Mouse (Mus musculus) right cerebral cortex, postnatal 36 days (tissue): ENCODE results near the gene Wfdc13.

Source experiments
- DNase-seq, 2 experiments: peaks; one replicate each; pipeline ENCODE4 v3.0.0; 2022; ENCODE audit warnings: low spot score in 2 of 2, mixed read lengths in 1 of 2

Gene Wfdc13

DNA sequence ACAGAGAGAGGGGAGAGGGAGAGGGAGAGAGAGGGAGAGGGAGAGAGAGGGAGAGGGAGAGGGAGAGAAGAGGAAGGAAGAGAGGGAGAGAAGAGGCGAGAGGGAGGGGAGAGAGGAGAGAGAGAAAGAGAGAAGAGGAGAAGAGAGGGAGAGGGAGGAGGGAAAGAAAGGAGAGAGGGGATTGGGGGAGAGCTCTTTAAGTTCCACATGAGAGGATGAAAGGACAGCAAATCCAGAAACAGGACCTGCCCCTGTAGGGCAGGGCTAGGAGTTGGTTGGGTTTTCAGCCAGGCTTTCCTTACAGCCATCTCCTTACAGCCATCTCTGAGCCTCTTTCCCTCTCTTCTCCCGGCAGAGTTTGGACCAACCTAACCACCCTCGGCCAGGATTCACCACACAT is at the start of gene Wfdc13:
TSS of gene Wfdc13 (plus strand) at position 301 of the 400 bp plus-strand sequence.
- DNase-seq = no peak

DNA sequence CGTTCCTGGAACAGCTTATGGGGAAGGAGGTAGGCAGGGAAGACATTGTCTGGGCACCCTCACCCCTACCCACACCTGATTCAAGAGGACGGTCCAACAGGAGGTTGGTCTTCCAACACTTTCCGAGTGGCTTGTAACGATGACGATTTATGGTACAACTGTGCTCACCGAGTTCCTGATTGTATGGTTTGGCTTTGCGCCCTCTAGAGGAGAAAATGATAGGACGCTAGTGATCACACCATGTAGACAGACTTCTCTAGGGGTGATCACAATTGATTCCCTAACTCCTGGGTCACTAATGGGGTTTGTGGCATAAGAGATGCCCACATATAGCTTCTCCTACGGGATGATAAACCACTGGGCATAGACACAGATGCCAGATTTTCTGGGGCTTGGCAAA is 49.6 kb upstream of the Wfdc13 start:
- DNase-seq = no peak

DNA sequence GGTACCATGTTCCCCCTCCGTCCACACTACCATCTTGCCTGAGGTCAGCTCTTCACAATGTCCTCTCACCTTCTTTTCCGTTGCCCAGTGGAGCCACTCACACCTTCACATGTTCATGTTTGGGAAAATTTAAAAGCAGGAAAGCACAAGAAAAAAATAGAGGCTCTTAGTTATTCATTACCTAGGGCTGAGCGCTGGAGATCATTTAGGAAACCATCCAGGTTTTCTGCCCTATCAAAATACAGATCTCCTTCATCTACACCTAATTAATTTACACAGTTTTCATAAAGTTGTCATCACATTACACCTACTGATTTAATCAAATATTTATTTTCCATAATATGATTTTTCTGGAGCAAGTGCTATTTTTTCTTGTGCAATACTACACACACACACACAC is 46.2 kb upstream of the Wfdc13 start, which contains the start of gene Wfdc16:
TSS of gene Wfdc16 (minus strand) at position 101 of the 400 bp plus-strand sequence.
- DNase-seq = no peak

DNA sequence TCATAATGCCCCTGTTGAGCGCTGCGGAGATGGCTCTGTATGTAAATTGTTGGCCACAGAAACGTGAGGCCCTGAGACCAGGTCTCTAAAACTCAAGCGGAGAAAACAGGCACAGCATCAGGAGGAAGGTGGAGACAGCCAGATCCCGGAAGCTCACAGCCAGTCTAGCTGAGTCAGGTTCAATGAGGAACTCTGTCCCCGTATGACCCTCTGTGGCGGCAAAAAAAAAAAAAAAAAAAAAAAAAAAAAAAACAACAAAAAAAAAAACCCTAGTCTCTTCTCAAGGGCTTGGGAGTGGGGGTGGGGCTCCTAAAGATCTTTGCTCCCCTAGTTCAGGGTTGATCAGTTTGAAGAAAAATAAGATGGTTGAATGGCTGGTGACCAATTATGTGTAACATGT is 43.8 kb upstream of the Wfdc13 start:
- no peak for DNase-seq

DNA sequence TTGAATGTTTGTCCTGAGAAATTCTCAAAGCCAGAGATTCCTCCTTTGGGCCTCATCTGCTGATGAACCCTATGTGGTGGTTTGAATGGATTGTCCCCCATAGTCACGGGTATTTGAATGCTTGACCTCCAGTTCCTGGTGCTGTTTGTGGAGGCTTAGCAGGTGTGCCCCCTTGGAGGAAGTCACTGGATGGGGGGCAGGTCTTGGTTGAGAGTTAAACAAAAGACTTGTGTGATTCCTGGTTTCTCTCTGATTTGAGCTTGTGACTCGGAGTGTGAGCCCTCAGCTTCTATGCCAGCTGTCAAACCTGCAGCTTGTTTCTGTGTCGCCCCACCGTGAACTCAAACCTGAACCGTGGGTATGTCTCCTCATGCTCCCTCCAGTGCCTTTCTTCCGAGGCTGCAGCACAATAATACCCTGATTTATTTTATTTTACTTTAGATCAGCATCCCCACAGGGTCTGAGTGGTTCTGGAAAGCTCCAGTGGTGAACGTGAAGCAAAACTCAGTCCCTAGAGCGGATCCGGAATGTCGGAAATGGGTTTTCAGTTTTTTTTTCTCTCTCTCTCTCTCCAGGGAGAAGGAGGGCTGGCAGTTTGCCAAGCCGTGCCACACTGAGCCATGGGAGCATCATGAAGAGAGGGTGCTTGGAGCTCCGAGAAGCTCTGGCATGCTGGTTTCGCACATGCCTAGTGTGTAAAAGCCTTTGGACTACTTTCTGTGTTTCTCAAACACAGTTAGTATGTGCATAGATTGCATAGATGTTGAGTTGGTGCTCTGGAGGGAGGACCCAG is 42.8 kb upstream of the Wfdc13 start:
- DNase-seq = no peak

DNA sequence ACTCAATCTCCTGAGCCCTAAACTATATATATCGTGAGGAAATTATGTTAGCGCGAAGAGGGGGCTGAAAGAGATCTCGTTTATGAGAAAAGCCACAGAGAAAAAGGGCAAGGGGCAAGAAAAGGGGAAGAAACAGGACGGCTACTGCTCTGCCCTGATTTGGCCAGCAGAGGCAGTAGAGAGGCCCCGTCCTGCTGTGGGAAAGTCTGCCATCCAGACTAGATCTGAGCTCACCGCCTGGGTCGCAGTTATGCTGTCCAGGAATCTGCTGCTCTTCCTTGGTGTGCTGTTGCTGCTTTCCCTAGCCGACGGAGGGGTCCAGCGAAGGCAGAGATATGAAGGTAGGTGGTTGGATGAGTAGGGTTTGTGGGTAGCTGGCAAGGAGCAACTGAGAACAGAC is 29.0 kb upstream of the Wfdc13 start, which contains the start of gene Wfdc10:
TSS of gene Wfdc10 (plus strand) at position 189 of the 400 bp plus-strand sequence.
- DNase-seq = no peak

DNA sequence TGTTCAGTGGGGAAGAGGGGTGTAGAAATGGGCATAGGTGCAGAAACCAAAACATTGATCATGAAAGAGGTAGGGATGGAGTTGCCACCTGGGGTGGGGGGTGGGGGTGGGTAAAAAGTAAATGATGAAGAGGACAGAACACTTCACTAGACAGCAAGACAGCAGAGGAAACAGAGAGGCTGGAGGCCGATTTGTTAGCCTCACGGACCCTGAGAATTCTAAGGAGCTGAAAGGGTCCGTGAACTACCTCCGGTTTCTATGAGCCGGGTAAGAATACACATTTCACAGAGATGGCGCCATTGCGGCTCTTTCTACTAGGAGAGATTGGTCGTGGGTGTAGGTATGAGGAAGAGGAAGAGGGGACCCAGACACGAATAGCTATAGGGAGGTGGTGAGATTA is 28.4 kb upstream of the Wfdc13 start, which contains the start of gene Wfdc9:
TSS of gene Wfdc9 (minus strand) at position 101 of the 400 bp plus-strand sequence.
- no peak for DNase-seq

DNA sequence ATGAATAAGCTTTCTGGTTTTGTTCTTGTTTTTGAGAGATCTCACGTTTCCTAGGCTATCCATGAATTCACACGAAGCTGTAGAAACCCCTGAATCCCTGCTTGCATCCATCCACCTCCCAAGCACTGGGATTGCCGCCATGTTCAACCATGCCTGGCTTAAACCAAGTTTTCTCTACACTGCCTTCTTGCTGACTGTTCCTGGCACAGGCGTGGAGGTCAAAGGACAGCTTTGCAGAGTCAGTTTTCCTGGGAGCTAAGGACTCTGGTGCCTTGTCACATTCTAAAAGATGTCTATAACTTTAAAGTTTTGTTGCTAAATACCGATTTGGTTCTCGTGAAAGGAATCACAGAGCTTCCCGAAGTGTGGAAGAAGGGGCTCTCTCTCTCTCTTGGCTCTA is 20.1 kb upstream of the Wfdc13 start:
- DNase-seq = no peak

DNA sequence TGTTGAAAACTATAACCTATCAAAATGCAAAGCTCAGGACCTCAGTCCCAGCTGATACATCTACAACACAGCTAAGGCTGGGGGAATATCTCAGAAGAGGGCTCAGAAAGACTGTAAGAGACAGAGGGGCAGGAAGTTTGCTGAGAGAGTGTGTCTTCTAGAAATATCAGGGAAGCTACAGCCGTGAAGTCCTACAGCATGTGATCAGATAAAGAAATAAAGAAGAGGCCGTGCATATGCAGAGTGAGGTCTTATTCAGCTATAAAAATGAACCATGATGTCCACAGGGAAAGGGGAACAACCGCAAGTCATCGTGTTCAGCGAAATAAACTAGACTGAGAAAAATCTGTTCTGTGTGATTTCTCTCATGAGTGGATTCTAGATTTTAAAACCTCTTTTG is 14.6 kb upstream of the Wfdc13 start:
- DNase-seq = no peak

DNA sequence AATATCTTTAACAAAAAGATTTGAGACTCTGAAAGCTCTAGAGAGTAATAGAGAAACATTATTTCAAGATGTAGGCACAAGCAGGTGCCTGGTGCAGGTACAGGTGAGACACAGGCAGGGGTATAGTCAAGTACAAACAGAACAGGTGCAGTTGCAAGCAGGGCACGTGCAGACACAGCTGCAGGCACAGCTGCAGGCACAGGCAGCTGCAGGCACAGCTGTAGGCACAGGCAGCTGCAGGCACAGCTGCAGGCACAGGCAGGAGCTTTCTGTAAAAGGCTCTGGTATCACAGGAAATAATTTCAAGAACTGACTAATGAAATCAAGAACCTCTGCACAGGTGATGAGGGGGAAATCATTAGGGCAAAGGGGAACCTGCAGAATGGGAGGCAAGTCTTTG is 14.0 kb upstream of the Wfdc13 start:
- no peak for DNase-seq

DNA sequence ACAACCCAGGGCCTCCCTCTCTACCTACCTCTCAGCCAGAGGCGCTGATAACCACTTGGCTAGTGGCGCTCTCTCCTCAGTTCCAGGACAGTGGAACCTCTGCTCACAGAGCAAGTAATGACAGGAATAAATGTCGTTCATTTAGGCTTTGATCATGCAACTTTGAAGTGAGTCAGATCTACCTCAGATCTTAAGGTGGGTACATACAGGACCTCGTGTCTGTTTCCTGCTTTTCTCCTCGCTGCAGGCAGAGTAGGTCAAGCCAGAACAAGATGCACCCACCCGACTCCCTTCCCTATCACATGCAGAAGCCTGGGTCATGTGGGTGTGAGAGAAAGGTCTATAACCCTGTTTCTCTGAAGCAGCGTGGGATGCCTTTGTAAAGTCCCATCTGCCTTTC is 10.9 kb upstream of the Wfdc13 start, which contains the start of gene Wfdc11:
TSS of gene Wfdc11 (minus strand) at position 101 of the 400 bp plus-strand sequence.
- no peak for DNase-seq

DNA sequence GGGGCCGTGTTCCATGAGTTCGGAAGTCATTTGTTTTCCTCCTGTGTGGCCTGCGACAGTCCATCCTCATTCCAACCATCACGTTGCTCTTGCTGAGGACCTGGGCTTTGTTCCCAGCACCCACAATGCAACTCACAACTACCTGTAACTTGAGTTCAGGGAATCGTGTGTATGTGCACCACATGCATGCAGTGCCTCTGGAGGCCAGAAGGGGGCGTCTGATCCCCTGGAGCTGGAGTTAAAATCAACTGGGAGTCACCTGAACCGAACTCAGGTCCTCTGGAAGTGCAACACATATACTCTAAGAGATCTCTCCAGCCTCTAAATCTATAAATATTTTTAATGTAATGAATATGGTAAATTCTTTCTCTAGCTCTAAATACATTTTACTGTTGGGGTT is 8.8 kb upstream of the Wfdc13 start:
- no peak for DNase-seq

DNA sequence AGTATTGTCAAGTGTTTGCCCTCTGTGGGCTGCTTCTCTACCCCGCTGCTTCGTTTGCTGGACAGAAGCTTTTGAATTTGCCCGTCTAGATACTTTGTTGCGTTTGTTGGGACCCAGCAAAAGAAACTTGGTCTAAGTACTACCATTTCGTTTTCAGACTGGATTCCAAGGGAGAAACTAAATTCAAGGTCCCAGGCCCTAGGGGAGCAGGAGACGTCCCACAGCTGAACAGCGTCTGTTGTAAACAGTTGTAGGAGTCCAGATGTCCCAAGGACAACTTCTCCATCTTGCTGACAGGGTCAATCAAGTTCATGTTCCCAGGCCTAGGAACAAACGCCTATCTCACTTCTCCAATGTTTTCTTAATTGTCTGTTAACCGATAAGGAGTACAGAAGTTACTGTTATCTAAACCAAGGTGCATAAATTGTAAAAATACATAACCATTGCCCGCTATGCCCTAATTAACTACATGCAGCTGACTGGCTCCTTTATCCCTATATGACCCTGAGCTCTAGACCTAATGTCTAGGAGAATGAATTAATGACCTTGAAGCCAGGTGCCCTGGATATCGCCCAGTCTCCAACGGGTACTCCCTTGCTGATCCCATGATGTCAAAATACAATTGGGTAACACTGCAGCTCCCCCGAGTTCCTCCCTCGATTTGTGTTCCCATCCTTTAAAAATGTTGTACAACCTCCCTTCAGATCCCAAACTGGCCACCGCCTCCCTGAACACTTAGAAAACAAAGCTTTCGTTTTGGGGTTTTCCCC is 7.8 kb upstream of the Wfdc13 start:
- no peak for DNase-seq

DNA sequence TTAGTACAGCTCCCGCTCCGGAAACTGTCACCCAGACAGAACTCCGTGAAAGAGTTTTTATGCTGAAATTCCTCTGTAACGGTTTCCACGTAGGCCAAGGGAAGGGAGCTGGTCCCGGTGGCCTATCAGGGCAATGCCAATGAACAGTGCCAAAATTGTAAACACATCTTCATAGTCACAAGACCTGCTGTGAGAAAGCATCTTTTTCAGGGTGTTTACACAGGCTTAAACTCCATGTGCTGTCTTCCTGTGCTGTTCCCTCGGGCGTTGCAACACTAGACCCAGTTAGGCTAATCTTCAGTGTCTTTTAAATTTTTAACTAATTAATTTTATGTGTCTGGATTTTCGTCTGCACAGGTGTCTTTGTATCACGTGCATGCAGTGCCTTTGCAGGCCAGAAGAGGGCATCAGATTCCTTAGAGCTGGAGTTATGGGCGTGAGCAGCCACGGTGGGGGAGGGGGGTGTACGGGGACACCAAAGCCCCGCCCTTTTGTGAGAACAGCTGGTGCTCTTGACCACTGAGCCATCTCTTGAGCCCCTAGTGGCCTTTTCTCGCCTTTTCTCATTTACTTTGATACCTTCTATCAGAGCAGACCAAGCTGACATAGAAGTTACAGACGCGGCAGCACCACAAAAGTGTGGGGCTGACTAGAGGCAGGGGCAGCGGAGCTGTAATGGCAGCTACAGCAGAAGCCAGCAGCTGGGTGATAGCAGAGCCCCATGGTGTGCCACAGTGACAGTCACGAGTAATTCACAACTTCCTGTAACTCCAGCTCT is 5.9 kb upstream of the Wfdc13 start:
- DNase-seq = peak; percentile 38 to 50

DNA sequence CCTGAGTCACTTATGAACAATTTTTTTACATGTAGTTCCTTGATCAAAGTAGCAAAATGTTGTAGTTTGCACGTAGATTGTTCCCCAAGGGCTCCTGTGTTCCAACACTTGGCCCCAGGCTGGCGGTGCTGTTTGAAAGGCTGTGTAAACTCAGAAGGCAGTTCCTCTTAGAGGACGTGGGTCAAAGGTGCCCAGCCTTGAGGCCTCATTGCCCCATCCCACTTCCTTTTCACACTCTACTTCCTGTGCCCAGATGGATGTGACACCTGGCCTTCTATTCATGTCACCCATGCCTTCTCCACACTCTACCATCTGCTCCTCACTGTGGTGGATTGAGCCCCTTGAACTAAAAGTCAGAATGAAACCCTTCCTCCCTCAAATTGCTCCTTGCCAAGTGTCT is 5.0 kb upstream of the Wfdc13 start:
- DNase-seq = no peak

DNA sequence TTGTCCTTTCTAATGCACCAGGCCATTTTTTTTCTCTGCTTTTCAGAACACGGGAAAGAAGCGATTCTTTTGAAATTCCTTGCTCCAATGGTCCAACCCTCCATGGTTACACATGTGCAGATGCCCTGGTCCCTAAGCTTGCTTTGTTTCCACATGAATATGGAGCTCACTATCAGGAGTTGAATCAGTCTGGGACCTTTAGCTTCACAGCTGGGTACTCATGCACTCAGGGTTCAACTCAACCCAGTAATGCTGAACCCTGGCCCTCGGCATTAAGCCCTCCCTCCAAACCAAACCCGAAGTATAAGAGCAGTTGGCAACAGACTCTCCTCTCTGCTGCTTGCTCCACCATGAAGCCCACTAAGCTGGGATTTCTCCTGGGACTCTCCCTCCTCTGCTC is 13.3 kb downstream of the Wfdc13 start, which contains the start of gene Spint4:
TSS of gene Spint4 (plus strand) at position 301 of the 400 bp plus-strand sequence.
- DNase-seq = no peak

DNA sequence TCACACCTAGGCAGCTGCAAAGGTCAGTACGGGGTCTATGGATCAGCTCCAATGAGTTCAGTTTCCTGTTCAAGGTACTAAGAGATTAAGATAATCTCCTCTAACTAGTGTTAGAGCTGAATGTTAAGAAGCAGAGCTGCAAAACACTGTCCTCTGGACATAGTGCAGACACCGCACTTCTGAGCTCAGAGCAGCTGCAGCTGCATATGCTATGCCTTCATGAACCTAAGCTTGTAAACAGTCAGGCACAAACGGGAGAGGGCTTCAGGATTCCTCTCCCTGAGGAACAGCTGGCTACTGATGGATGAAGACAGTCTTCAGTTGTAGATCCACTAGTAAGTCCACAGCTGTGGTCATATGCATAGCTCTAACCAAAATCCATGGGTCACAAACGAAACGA is 16.1 kb downstream of the Wfdc13 start:
- no peak for DNase-seq

DNA sequence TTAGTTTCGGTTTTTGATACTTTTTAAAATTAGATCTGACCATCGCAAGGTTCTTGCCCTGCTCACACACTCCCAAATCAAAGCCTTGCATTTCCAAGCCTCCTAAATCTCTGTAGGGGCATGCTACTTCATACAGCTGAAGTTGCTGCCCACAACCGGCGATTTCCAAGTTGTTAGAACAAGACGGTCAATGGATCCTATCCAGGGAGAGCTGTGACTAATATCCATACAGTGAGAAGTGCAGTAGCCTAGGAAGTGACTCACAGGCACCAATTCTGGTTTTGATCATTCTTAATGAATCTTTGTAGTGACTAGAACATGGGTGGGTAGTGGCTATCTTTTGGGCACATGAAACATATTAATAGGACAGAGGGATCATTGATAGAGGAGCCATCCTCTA is 16.9 kb downstream of the Wfdc13 start:
- no peak for DNase-seq

DNA sequence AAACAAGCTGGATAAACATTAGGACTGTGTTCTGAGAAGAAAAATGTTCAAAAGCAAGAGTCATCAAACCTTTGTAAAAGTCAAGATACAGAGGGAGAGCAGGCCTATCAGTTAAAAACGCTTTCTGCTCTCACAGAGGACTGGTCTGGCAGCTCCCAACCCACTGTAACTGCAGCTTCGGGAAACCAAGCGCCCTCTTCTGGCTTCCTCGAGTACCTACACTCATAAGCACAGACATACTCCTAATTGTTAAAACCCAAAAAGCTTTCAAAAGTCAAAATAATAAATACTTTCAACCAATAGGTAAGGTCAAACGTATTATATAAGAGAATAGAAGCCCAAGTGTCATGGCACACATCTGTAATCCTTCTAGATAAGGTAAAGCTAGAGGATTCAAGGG is 19.3 kb downstream of the Wfdc13 start:
- DNase-seq = no peak

DNA sequence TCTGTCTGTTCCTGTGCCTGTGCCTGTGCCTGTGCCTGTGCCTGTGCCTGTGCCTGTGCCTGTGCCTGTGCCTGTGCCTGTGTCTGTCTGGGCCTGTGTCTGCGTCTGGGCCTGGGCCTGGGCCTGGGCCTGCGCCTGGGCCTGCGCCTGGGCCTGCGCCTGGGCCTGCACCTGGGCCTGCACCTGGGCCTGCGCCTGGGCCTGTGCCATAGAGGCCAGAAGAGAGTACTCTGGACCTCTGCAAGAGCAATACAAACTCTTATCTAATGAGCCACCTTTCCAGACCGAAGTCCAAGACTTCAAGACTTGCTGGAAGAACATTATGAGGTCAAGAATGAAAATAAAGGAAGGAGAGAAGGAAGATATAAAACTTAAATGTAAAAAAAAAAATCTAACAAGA is 20.4 kb downstream of the Wfdc13 start:
- no peak for DNase-seq

DNA sequence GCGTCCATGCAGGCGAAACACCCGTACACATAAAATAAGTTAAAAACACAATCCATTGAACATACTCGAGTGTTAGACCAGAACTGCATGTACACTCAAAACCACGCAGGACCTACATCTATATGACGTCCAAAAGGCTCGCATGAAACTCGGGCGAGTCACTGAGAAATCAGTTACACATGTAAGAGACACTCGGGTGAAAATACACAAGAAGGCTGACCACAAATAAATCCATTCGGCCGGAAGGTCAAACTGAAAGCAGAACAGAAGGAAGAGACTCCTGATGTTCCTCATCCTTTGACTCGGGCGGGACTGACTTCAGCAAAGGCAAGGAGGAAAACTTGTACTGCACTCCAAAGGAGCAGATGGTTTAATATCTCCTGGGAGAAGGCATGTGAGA is 21.1 kb downstream of the Wfdc13 start:
- no peak for DNase-seq

DNA sequence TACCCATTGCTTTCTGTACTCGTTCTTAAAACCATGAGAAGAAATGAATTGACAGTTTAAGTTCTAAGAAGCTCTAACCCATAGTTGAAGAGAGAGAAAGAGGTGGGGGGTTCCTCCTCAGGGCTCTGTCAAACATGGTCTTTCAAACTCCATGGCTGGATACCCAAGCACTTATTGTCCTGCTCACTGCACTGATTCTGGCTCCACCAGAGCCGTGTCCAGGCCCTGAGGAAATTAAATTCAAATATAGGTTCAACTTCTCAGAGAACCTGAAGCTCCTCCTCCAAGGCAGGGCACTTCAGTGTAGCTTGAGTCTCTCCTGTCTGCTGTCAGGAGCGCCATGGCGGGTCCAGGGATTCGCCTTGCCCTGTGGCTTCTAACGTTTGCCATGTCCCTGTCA is 30.1 kb downstream of the Wfdc13 start, which contains the start of gene Spint5:
TSS of gene Spint5 (plus strand) at position 301 of the 400 bp plus-strand sequence.
- no peak for DNase-seq
